Mouse (Mus musculus) embryo, embryonic 11 days (tissue): Measurements from ENCODE around the gene Tsen2.

Source experiments
- DNase-seq: peaks from one replicate; pipeline ENCODE4 v3.0.0-alpha.2; 2015

Tsen2 gene

GRCm38 (mm10) chr6:115542341-115542740, 2.1 kb upstream of the Tsen2 start:
- DNase-seq: no peak

DNA sequence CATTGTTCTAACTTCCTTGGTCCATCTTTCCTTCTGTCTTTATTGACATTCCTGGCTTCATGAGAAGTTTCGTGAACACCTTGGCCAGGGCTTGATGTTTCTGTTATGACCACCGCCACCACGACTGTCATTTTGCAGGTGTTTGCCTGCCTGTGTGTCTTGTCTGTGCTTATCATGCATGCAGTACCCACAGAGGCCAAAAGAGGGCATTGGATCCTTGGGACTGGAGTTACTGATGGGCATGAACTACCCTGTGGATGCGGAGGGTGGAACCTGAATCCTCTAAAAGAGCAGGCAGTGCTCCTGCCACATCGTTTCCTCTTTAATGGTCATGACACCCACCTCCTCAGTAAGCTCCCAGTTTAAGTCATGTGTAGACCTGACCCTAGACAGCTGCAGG, 1.8 kb downstream of the Tsen2 start:
- peak; percentile 38 for DNase-seq

DNA sequence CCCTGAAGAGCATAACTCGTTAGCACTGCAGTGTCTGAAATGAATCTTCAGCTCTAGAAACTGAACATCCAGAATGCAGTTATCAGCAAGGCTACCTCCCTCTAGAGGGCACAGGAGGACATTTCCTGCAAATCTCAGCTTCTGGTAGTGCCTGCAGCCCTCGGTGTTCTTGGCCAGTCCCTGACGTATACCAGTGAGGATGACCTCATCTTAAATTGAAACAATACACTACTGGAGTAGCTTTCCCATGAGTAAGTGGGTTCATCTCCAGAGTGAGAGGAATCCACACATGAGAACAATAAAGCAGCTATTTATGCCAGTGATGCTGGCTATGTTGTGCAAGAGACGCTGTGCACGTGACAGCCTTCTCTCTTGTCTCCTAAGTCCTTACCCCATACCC, 11.0 kb downstream of the Tsen2 start:
- DNase-seq: no peak

DNA sequence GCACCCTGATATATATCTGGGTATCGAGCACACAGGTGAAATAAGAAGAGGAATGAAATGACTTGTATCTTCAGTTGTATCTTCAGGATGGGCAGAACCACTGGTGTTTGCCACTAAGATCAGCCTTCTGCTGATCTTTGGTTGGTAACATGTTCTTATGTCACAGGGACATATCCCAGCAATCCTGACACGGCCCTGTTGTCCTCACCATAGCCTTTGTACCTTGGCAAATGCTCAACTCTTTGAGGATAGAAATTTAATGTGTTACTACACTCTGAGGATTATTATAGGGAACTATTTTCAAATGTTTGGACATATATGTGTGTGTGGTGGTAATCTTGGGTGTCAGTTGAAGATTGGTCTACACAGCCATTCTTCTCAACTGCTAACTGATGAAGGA, 13.7 kb downstream of the Tsen2 start:
- no peak for DNase-seq

DNA sequence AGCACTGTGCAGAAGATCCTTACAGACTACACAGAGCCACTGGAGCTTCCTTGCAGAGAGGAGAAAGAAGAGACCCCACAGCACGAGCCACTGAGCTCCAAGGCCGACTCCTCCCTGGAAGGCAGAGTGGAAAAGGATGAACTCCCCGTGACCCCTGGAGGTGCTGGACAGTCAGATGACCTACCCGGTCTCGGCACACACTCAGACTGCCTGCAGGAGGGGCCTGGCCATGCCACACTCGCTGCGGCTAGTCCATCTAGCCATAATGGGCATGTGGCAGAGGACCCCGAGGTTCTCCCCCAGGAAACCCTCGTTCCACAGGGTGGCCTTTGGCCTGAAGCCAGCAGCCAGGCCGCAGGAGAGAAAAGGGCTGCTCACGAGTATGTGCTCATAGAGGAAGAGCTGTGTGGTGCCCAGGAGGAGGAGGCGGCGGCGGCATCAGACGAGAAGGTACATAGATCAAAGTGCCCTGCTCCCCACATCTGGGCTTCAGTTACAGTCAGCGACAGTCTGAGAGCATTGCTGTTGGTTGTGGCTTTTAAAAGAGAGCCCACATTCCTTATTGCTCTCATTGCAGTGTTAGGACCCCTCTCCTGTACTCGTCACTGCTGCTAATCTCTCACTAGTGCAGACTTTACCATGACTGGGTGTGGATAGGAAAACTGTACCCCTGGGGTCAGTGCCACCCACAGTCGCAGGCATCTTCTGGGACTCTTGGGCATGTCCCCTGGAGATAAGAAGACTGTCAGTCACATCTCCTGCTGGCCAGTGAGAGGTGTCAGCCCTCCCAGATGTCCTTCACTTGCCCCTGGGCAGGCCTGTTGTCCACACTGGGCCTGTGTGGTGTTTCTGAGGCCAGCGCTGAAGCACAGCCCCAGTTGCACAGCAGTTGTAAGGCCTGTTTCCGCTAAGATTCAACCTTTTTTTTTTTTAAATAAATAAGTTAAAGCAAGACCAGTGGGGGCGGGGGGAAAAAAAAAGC, 15.5 kb downstream of the Tsen2 start:
- no peak for DNase-seq

DNA sequence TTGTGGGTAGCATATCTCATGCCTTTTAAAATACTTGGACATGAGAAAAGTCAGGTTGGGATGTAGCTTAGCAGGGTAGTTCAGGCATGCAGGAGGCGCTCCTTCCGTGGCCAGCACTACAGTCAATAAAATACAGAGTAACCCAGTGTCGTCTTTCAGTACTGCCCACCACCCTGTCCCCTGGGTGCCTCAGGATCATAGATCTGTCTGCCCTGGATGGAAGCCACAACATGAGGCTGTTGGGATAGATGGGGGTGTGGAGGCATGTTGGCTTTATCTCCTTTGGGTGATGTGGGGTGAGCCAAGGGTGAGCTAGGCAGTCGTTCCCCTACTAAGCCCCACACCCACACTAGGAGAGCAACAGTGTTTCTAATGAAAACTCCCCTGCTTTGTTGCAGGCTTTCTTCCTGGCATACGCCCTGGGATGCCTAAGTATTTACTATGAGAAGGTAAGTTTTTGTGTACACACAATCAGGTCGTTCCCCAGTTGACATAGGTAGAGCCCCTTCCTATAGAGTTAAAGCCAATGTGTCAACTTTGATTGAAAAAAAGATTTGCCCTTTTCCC, 21.1 kb downstream of the Tsen2 start:
- DNase-seq: no peak

DNA sequence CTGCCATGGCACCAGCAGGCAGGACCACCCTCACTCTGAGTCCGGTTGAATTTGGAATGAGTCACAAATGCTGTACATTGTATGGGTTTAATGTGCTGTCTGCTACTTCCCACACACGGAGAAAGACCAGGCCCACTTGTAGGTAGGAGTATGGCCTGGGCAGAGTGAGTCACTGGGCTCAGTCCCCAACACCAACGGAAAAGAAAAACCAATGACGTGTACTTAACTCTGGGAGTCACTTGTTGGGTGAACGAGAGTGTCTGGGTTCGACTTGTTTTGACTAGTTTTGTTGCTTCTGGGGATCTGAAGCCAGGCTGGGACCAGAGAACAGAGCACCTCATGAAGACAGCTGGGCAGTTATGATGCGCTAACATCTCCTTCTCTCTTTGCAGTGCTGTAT, 29.7 kb downstream of the Tsen2 start:
- no peak for DNase-seq

GRCm38 (mm10) chr6:115577407-115577806, 32.9 kb downstream of the Tsen2 start:
- DNase-seq: no peak

DNA sequence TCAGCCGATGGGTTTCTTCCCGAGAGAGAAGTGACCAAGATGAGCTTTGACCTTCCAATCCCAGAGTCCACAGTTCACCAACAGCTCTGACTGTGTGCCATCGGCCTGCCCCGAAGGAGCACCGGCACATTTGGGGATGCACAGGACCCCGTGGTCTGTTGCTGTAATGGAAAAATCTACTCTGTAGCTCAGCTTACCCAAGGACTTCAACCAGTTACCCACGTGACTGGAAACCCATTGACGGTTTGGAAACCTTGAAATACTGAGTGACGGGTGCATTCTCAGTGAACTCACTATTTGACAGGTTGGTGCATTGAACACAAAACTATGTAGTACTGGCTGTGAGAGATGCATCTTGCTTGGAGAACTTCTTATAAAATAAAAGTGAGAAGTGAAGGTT, 33.5 kb downstream of the Tsen2 start:
- no peak for DNase-seq

DNA sequence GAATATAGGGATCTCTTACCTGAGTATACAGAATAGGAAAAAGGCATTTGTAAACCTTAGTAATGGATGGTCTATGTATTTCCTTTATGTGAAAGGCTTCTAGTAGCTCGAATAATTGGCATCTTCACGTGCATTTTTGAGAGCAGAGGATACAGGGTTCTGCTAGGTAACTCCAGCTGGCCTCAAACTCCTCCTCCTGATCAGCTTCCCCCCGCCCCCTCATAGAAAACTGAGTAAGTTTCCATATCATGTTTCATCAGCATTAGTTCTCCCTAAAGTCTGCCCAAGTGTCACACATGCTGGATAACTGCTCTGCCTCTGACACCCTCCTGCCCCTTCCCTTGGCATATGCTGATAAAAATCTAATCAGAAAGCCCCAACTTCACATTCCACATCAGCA, 36.3 kb downstream of the Tsen2 start:
- DNase-seq: no peak

- DNase-seq: no peak
Observed at GRCm38 (mm10) chr6:115582328-115583115, 38.1 kb downstream of the Tsen2 start.

DNA sequence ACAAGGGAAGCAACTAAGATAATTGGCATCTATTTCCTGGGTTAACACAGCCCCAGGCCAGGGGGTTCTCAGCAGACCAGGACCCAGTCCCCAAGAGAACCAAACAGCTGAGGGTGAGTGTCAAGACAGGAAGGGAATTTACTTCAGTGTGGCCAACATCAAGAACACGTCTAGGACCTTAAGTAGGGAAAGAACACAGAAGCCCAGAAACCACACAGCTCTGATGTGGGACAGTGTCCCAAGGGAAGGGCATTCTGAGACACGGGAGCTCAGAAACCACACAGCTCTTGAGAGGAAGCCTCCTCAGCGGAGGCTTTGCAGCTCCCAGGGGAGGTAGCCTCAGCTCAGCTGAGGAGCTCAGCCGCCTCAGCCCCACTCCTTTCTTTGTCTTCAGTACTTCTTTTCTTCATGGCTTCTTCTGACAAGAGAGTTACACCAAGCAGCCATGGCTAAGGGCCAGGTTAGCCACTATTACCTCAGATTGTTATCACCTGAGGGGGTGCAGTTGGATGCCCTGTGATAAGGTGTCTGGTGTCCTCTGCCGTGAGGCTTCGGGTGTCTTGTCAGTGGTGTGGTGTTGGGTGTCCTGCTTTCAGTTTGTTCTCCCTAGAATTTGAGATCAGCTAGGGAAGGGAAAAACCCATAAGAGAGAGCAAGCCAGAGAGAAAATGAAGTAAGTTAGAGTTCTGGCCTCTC, 39.1 kb downstream of the Tsen2 start:
- DNase-seq: no peak

DNA sequence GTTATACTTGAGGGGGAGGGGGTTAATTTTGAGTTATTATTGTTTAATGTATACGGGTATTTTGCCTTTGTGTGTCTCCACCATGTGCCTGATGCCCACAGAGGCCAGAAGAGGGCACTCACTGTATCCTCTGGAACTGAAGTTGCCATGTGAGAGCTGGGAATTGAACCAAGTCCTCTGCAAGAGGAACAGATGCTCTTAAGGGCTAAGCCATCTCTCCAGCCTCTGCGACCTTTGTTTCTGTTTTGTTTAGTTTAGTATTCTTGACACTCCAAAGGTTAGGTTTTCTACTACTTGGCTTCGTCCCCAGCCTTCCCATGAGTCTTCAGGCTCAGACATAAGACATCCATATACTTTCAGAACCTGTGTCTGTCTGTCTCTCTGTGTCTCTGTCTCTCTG, 39.7 kb downstream of the Tsen2 start:
- no peak for DNase-seq

DNA sequence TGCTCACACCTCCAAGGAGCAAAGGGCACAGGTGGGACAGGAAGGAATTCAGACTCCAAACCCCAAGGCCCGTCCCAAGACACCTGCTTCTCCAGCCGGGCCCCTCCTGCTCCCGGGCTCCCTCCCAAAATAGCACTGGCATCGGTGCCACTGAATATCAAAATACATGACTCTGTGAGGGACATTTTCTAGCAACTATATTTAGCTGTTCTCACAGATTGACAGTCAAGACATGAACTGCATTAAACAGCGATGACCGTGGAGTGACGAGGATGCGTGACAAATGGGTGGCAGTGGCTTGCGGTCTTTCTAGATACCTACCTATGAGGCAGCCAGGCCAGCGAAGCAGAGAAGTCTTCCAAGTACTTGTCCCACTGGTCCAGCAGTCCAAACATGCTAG, 41.9 kb downstream of the Tsen2 start:
- no peak for DNase-seq

DNA sequence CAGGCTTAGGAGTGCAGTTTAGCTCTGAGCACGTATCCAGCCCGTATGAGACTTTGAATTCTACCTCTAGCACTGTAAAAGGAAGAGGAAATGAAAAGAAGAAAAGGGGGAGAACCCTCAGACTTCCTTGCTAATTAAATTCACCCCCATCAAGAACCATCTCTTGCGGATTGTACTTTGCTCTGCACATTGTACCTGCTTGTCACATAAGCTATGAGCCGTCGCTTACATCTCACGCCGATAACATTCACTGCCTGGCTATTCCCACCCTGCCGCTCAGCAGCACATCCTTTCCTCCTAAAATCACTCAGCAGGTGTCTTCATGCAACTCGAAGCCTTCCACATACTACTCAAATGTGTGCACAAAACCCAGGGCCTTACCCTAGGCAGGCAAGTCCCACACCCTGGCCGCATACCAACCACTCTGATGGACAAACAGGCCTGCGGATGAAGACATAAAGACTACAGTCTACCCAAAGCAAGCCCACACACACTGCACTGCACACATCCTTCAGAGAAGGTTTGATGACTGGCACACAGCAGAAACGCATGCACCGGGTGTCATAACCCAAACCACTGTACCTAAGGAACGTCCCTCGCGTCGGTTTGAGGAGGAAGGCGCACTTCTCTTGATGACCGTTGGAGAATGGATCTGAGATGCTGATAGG, 47.4 kb downstream of the Tsen2 start:
- DNase-seq: no peak

GRCm38 (mm10) chr6:115592458-115592857, 48.0 kb downstream of the Tsen2 start, which contains the start of gene Mkrn2os:
Gene Mkrn2os, minus strand, starts transcription at chr6:115592576.
- no peak for DNase-seq

DNA sequence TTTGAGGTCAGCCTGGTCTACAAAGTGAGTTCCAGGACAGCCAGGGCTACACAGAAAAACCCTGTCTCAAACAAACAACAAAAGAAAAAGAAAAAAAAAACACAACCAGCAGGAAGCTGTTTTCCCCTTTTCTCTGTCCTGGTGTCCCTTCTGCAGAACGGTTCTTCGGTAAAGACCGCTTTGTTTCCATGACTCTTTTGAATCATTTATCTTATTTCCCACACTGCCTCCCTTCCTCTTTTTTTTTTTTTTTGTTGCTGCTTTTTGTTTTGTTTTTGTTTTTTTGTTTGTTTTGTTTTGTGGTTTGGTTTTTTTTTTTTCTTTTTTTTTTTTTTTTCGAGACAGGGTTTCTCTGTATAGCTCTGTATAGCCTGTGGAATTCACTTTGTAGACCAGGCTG, 48.8 kb downstream of the Tsen2 start:
- no peak for DNase-seq

- DNase-seq: no peak
Observed at GRCm38 (mm10) chr6:115594463-115594862, 50.0 kb downstream of the Tsen2 start.

- no peak for DNase-seq
Observed at GRCm38 (mm10) chr6:115595667-115596066, 51.2 kb downstream of the Tsen2 start.

DNA sequence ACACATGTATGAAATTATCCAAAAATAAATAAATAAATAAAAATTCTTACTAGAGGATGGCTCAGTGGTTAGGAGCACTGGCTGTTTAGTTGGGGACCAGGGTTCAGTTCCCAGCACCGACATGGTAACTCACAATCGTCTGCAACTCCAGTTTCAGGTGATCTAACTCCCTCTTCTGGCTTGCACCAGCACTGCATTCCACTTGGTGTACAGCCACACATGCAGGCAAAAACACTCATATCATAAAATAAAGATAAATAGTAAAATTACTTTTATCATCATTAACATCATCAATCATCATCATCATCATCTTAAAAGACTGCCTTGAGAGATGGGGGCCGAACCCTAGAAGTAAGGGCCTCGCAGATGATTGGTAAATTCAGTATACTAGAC, 56.9 kb downstream of the Tsen2 start:
- DNase-seq: no peak

DNA sequence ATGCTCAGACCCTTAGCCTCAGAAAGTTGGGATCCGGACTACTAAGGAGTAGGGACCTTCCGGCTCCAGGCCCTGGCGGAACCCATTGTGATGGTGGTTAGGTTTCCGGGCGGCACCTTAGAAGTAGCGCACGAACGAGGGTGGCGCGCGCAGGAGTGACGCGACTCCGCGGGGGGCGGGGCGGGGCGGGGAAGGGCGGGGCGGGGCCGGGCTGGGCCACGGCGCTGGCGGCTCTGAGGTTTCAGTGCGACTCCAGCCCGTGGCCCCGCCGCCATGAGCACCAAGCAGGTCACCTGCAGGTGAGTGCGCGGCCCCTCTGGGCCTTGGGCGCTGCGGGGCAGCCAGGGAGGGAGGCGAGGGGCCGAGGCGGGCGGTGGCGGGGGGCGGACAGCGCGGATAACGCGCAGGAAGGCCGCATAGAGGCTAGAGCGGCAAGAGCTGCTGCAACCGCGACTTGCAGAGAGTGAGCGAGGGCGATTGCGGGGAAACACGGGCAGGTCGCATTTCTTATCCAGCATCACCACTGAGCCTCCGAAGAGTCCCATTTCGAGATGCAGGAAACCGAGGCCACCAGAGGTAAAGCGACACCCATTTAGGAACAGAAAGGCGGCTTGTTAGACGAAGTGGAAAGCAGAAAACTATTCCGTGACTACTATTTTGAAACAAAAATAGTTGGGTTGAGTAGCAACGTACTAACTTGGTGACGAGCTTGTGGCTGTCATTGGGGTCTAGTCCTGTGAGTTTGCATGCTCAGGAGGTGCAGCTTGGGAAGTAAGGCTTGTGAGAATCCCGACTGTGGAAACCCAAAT, 57.5 kb downstream of the Tsen2 start, which contains the start of gene Mkrn2:
Mkrn2 (plus strand) TSS at position 188 of the 809 bp plus-strand sequence.
- DNase-seq: peak; percentile 90
